Mouse (Mus musculus): ENCODE data around the gene Piezo1. TPM values are rescaled to one million over a fixed set of nuclear protein-coding genes. Genes with fewer than 3 reads are reported as not detected.
A peak's percentile ranks its signal among the peaks of the same experiment; 100 is the strongest.

Gene Piezo1
- polyA plus RNA-seq, 1 experiment = not detected

- H3K4me1 ChIP-seq (ENCODE audit: control insufficient read depth, insufficient read depth, low read length) = no peaks in the 10 kb centered on the region
- TF ChIP-seq POLR2A (IDR thresholded peaks at IDR 0.05; ENCODE audit: insufficient read depth, low read depth, low read length) (no peak), CTCF (IDR thresholded peaks at IDR 0.05; ENCODE audit: insufficient read depth, low read depth, low read length) (no peak)
- H3K27ac ChIP-seq (ENCODE audit: insufficient read depth, low read depth, low read length) = no peak overlapping the region
- WGBS = 88% methylated on average over 12 of the region's 12 CpGs
- H3K4me3 ChIP-seq (ENCODE audit: insufficient read depth, low read depth, low read length) = no peak overlapping the region
Observed at GRCm38 (mm10) chr8:122484831-122485230, 66.3 kb downstream of the Piezo1 start.

- Histone ChIP-seq H3K4me1 (ENCODE audit: control insufficient read depth, insufficient read depth, low read length) (no peaks in the 10 kb centered on the region), H3K4me3 (ENCODE audit: insufficient read depth, low read depth, low read length) (no peak overlapping the region), H3K27ac (ENCODE audit: insufficient read depth, low read depth, low read length) (no peak overlapping the region)
- WGBS = 96% methylated on average over 7 of the region's 7 CpGs
- TF ChIP-seq POLR2A (IDR thresholded peaks at IDR 0.05; ENCODE audit: insufficient read depth, low read depth, low read length) (no peak), CTCF (IDR thresholded peaks at IDR 0.05; ENCODE audit: insufficient read depth, low read depth, low read length) (no peak)
Observed at GRCm38 (mm10) chr8:122483877-122484276, 67.3 kb downstream of the Piezo1 start.

- TF ChIP-seq CTCF (IDR thresholded peaks at IDR 0.05; ENCODE audit: insufficient read depth, low read depth, low read length) = no peak
- TF ChIP-seq POLR2A (IDR thresholded peaks at IDR 0.05; ENCODE audit: insufficient read depth, low read depth, low read length) = no peak
- 91% methylated on average over 8 of the region's 8 CpGs for WGBS
- Histone ChIP-seq H3K27ac (ENCODE audit: insufficient read depth, low read depth, low read length) (no peak overlapping the region), H3K4me3 (ENCODE audit: insufficient read depth, low read depth, low read length) (no peak overlapping the region), H3K4me1 (ENCODE audit: control insufficient read depth, insufficient read depth, low read length) (no peaks in the 10 kb centered on the region)
Observed at GRCm38 (mm10) chr8:122482448-122482847, 68.7 kb downstream of the Piezo1 start.

- H3K27ac ChIP-seq (ENCODE audit: insufficient read depth, low read depth, low read length) = peak within 1 kb of the TSS; percentile 49; the same call in 1 of the 2 replicates
- H3K4me1 ChIP-seq (ENCODE audit: control insufficient read depth, insufficient read depth, low read length) = peaks cover 24% of the 10 kb centered on the region
- peak; percentile 61; the same call in 1 of the 2 replicates for TF ChIP-seq POLR2A (IDR thresholded peaks at IDR 0.05; ENCODE audit: insufficient read depth, low read depth, low read length)
- no peak for TF ChIP-seq CTCF (IDR thresholded peaks at IDR 0.05; ENCODE audit: insufficient read depth, low read depth, low read length)
- H3K4me3 ChIP-seq (ENCODE audit: insufficient read depth, low read depth, low read length) = peak within 1 kb of the TSS; percentile 92
- WGBS = under 1% methylated on average over 103 of the region's 103 CpGs
Observed at GRCm38 (mm10) chr8:122475580-122476320, 75.4 kb downstream of the Piezo1 start, which contains the start of the genes Rnf166 and Ctu2. Rnf166 (minus strand) TSS chr8:122476064. Ctu2 (plus strand) TSS chr8:122476143.

- peak overlapping the region; percentile 92 for H3K4me3 ChIP-seq (ENCODE audit: insufficient read depth, low read depth, low read length)
- WGBS = 2% methylated on average over 16 of the region's 16 CpGs
- TF ChIP-seq CTCF (IDR thresholded peaks at IDR 0.05; ENCODE audit: insufficient read depth, low read depth, low read length) = no peak
- no peak for TF ChIP-seq POLR2A (IDR thresholded peaks at IDR 0.05; ENCODE audit: insufficient read depth, low read depth, low read length)
- H3K27ac ChIP-seq (ENCODE audit: insufficient read depth, low read depth, low read length) = peak overlapping the region; percentile 49; the same call in 1 of the 2 replicates
- H3K4me1 ChIP-seq (ENCODE audit: control insufficient read depth, insufficient read depth, low read length) = peaks cover 24% of the 10 kb centered on the region
Observed at GRCm38 (mm10) chr8:122474951-122475560, 76.1 kb downstream of the Piezo1 start.

- H3K27ac ChIP-seq (ENCODE audit: insufficient read depth, low read depth, low read length) = no peak overlapping the region; the same call in 1 of the 2 replicates
- H3K4me3 ChIP-seq (ENCODE audit: insufficient read depth, low read depth, low read length) = no peak overlapping the region
- no peak for TF ChIP-seq CTCF (IDR thresholded peaks at IDR 0.05; ENCODE audit: insufficient read depth, low read depth, low read length)
- no peak for TF ChIP-seq POLR2A (IDR thresholded peaks at IDR 0.05; ENCODE audit: insufficient read depth, low read depth, low read length)
- H3K4me1 ChIP-seq (ENCODE audit: control insufficient read depth, insufficient read depth, low read length) = peaks cover 24% of the 10 kb centered on the region
- WGBS = 85% methylated on average over 8 of the region's 8 CpGs
Observed at GRCm38 (mm10) chr8:122473911-122474421, 77.2 kb downstream of the Piezo1 start.

GRCm38 (mm10) chr8:122470691-122471090, 80.4 kb downstream of the Piezo1 start:
- Histone ChIP-seq H3K27ac (ENCODE audit: insufficient read depth, low read depth, low read length) (no peak overlapping the region), H3K4me1 (ENCODE audit: control insufficient read depth, insufficient read depth, low read length) (peaks cover 18% of the 10 kb centered on the region), H3K4me3 (ENCODE audit: insufficient read depth, low read depth, low read length) (no peak overlapping the region)
- TF ChIP-seq POLR2A (IDR thresholded peaks at IDR 0.05; ENCODE audit: insufficient read depth, low read depth, low read length) (no peak), CTCF (IDR thresholded peaks at IDR 0.05; ENCODE audit: insufficient read depth, low read depth, low read length) (no peak)
- 78% methylated on average over 5 of the region's 5 CpGs for WGBS

- Histone ChIP-seq H3K4me3 (ENCODE audit: insufficient read depth, low read depth, low read length) (no peak overlapping the region; the same call in 1 of the 2 replicates), H3K27ac (ENCODE audit: insufficient read depth, low read depth, low read length) (no peak overlapping the region), H3K4me1 (ENCODE audit: control insufficient read depth, insufficient read depth, low read length) (peaks cover 16% of the 10 kb centered on the region)
- 90% methylated on average over 10 of the region's 10 CpGs for WGBS
- no peak for TF ChIP-seq CTCF (IDR thresholded peaks at IDR 0.05; ENCODE audit: insufficient read depth, low read depth, low read length)
- no peak for TF ChIP-seq POLR2A (IDR thresholded peaks at IDR 0.05; ENCODE audit: insufficient read depth, low read depth, low read length)
Observed at GRCm38 (mm10) chr8:122469965-122470364, 81.2 kb downstream of the Piezo1 start.

GRCm38 (mm10) chr8:122469407-122469806, 81.7 kb downstream of the Piezo1 start:
- Histone ChIP-seq H3K4me3 (ENCODE audit: insufficient read depth, low read depth, low read length) (no peak overlapping the region), H3K4me1 (ENCODE audit: control insufficient read depth, insufficient read depth, low read length) (peaks cover 12% of the 10 kb centered on the region), H3K27ac (ENCODE audit: insufficient read depth, low read depth, low read length) (no peak overlapping the region)
- WGBS = 87% methylated on average over 6 of the region's 6 CpGs
- TF ChIP-seq CTCF (IDR thresholded peaks at IDR 0.05; ENCODE audit: insufficient read depth, low read depth, low read length) = no peak
- no peak for TF ChIP-seq POLR2A (IDR thresholded peaks at IDR 0.05; ENCODE audit: insufficient read depth, low read depth, low read length)

Measured in olfactory bulb, adult 2 months (tissue).